Mouse (Mus musculus) spleen, adult 2 months (tissue): Measurements from ENCODE around the gene Rccd1.

ENCODE experiments used
- CTCF ChIP-seq: fragments of 200-500 bp; IDR thresholded peaks from 2 replicates; pipeline ENCODE4 v1.5.1; 2011; ENCODE audit warnings: mild to moderate bottlenecking, inconsistent platforms; ENCODE audit not compliant: insufficient read depth, insufficient read length, insufficient replicate concordance; ENCODE audit errors: extremely low read depth
- POLR2A ChIP-seq: fragments of 200-500 bp; IDR thresholded peaks from 2 replicates; pipeline ENCODE4 v1.6.1; 2011; ENCODE audit warnings: low read depth, low read length, inconsistent platforms

GRCm38 (mm10) chr7:80367232-80367631, 43.0 kb upstream of the Rccd1 start:
- TF ChIP-seq POLR2A (no peak), CTCF (no peak)
